Mouse (Mus musculus): ENCODE data around the gene Sinhcaf.

DNA sequence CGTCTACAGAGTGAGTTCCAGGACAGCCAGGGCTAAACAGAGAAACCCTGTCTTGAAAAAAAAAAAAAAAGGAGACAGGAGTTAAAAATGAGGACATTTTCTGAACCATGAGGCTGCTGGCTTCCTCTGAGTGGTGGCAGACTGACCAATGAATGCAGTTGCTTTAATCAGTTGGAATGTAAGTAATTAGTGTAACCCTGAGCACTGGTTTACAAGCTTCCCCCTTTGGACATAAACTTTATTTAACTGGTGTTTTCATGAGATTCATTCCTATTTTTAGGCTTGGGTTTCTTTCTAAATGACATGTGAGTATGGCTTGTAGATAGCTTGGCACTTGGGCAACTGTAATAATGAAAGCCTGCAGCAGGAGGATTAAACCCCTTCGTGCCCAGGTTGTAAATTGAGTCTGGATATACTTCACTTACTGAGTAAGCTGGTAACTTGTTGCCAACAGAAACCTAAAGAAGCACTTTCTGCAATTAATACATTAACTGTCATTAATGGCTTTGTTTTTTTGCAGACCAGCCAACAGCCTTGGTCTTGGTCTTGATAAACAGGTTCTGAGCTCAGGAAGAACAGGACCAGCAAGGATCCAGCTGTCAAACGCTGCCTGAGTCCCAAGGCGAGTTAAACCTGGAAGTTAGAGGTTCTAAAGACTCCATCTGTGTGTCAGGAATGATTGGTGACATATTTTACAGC, 13.4 kb upstream of the Sinhcaf start:
- TF ChIP-seq GATA1 (IDR thresholded peaks at IDR 0.05; ENCODE audit: borderline replicate concordance, low read length), result no peak
- TF ChIP-seq FLI1 (IDR thresholded peaks at IDR 0.05; ENCODE audit: low read length), result no peak

Measured in megakaryocyte, embryonic 14.5 days (primary cell).